Mouse (Mus musculus) CH12.LX (cell line): ENCODE data around the gene Luc7l3. TPM values are rescaled to one million over a fixed set of nuclear protein-coding genes. Genes with fewer than 3 reads are reported as not detected.
A peak's percentile ranks its signal among the peaks of the same experiment; 100 is the strongest.

Experiments used
- DNase-seq: peaks from one replicate; pipeline ENCODE4 v3.0.0-alpha.2; 2013; ENCODE audit errors: extremely low read depth
- H3K27ac ChIP-seq: 2 replicates; pipeline ENCODE4 v1.5.1; 2012; ENCODE audit warnings: low read depth, mild to moderate bottlenecking, control low read depth, moderate library complexity; ENCODE audit not compliant: insufficient read depth
- H3K27me3 ChIP-seq: replicated peaks from 2 replicates; pipeline ENCODE3; 2012; ENCODE audit warnings: inconsistent platforms
- H3K36me3 ChIP-seq, 2 experiments: replicated peaks in 1 of 2; 2 replicates each; pipeline versions ENCODE3 to v1.6.1; 2012; ENCODE audit warnings: inconsistent platforms in 1 of 2, low read length in 1 of 2, mild to moderate bottlenecking in 1 of 2, mixed read lengths in 1 of 2, moderate library complexity in 1 of 2; ENCODE audit not compliant: control insufficient read depth in 1 of 2, insufficient read depth in 1 of 2
- H3K4me1 ChIP-seq, 2 experiments: 2 replicates each; pipeline ENCODE4 v1.6.1; 2012; ENCODE audit warnings: inconsistent platforms in 1 of 2, moderate library complexity in 1 of 2; ENCODE audit not compliant: insufficient read depth in 2 of 2, control insufficient read depth in 1 of 2
- H3K4me2 ChIP-seq: 2 replicates; pipeline ENCODE4 v1.6.1; 2012; ENCODE audit warnings: low read depth, mild to moderate bottlenecking, control low read depth; ENCODE audit not compliant: poor library complexity, insufficient read depth, severe bottlenecking
- H3K4me3 ChIP-seq, 3 experiments: fragments of 150-350 bp in 1 of 3; sonication (generic) in 1 of 3; replicated peaks in 1 of 3; 2 replicates each; pipeline versions ENCODE3 to v1.5.1; 2011 to 2012; ENCODE audit warnings: low read depth in 2 of 3, low read length in 2 of 3, mild to moderate bottlenecking in 2 of 3, moderate library complexity in 2 of 3, control low read depth in 1 of 3, improper control_type of control experiment in 1 of 3, inconsistent platforms in 1 of 3, mixed read lengths in 1 of 3; ENCODE audit not compliant: poor library complexity in 1 of 3
- H3K79me2 ChIP-seq: replicated peaks from 2 replicates; pipeline ENCODE4 v1.6.1; 2012; ENCODE audit warnings: mild to moderate bottlenecking, moderate library complexity; ENCODE audit not compliant: control insufficient read depth, poor library complexity, insufficient read depth, severe bottlenecking; ENCODE audit errors: extremely low read depth
- H3K9ac ChIP-seq: 2 replicates; pipeline ENCODE4 v1.6.1; 2012; ENCODE audit warnings: low read depth, mild to moderate bottlenecking, control low read depth, moderate library complexity; ENCODE audit not compliant: insufficient read depth
- H3K9me3 ChIP-seq: replicated peaks from 2 replicates; pipeline ENCODE3; 2012; ENCODE audit warnings: low read length, inconsistent platforms, mixed read lengths
- E2F4 ChIP-seq: IDR thresholded peaks from 2 replicates; pipeline ENCODE4 v1.6.1; 2011; ENCODE audit warnings: low read depth, low read length, improper control_type of control experiment; ENCODE audit not compliant: insufficient replicate concordance
- ELF1 ChIP-seq: IDR thresholded peaks from 2 replicates; pipeline ENCODE4 v1.6.1; 2014; ENCODE audit warnings: low read depth, mild to moderate bottlenecking, inconsistent platforms, low read length, improper control_type of control experiment
- HCFC1 ChIP-seq: IDR thresholded peaks from 2 replicates; pipeline ENCODE4 v1.6.1; 2012; ENCODE audit warnings: low read depth, mild to moderate bottlenecking, inconsistent platforms, low read length, improper control_type of control experiment
- IRF4 ChIP-seq: IDR thresholded peaks from 2 replicates; pipeline ENCODE4 v1.6.1; 2014; ENCODE audit warnings: low read depth, mild to moderate bottlenecking, inconsistent platforms, low read length, improper control_type of control experiment
- JUND ChIP-seq: conservative IDR thresholded peaks from 2 replicates; pipeline ENCODE4 v1.6.1; 2011; ENCODE audit warnings: low read depth, low read length, improper control_type of control experiment
- MAX ChIP-seq: IDR thresholded peaks from 2 replicates; pipeline ENCODE4 v1.6.1; 2011; ENCODE audit warnings: low read length, improper control_type of control experiment
- POLR2A ChIP-seq: IDR thresholded peaks from 2 replicates; pipeline ENCODE4 v1.6.1; 2011; ENCODE audit warnings: low read depth, mild to moderate bottlenecking, improper control_type of control experiment, low read length
- SMC3 ChIP-seq: IDR thresholded peaks from 2 replicates; pipeline ENCODE4 v1.6.1; 2011; ENCODE audit warnings: low read depth, low read length, improper control_type of control experiment
- UBTF ChIP-seq: IDR thresholded peaks from 2 replicates; pipeline ENCODE4 v1.6.1; 2012; ENCODE audit warnings: low read depth, mild to moderate bottlenecking, inconsistent platforms, low read length, improper control_type of control experiment, moderate library complexity
- USF1 ChIP-seq: IDR thresholded peaks from 2 replicates; pipeline ENCODE4 v1.6.1; 2014; ENCODE audit warnings: low read depth, mild to moderate bottlenecking, inconsistent platforms, low read length, improper control_type of control experiment
- USF2 ChIP-seq: conservative IDR thresholded peaks from 2 replicates; pipeline ENCODE4 v1.6.1; 2011; ENCODE audit warnings: low read depth, low read length, improper control_type of control experiment
- ZMIZ1 ChIP-seq: IDR thresholded peaks from 2 replicates; pipeline ENCODE4 v1.6.1; 2012; ENCODE audit warnings: low read depth, mild to moderate bottlenecking, inconsistent platforms, low read length, improper control_type of control experiment
- ZNF384 ChIP-seq: IDR thresholded peaks from 2 replicates; pipeline ENCODE4 v1.6.1; 2012; ENCODE audit warnings: low read depth, low read length, improper control_type of control experiment, inconsistent platforms
- dilution Hi-C: fragments of 300-500 bp; cut with MboI; formaldehyde crosslinking; loops from 2 replicates; pipeline ENCODE4 v1.14.3; 2020; ENCODE audit warnings: low sequenced_read_pairs; ENCODE audit not compliant: extremely low pct_unique_long_range_greater_than_20kb, extremely low pct_ligation_motif_present
- in situ Hi-C: fragments of 300-500 bp; cut with MboI; formaldehyde crosslinking; loops from 3 replicates; pipeline ENCODE4 v1.14.3; 2019; ENCODE audit warnings: low sequenced_read_pairs, low pct_ligation_motif_present, low pct_unique_long_range_greater_than_20kb, mixed read lengths
- polyA plus RNA-seq: library from polyadenylated mRNA; unstranded; fragments of >175 nt; gene quantifications from 2 replicates; pipeline ENCODE4 v1.2.1, GENCODE M21; 2012; ENCODE audit warnings: low read depth; ENCODE audit not compliant: insufficient read length
- total RNA-seq, 2 experiments: library from RNA; depleted of rRNA; stranded (reverse); fragments of 300-350 nt in 1 of 2; fragments of >200 nt in 1 of 2; gene quantifications; 2 replicates each; pipeline ENCODE4 v1.2.3; 2012 to 2014

Gene Luc7l3
- total and polyA plus RNA-seq, 3 experiments, result 57.7 to 246 (median 69.8) TPM

GRCm38 (mm10) chr11:94312733-94313132, 9.1 kb downstream of the Luc7l3 start:
- no peak overlapping the region for H3K4me3 ChIP-seq
- no peaks in the 10 kb centered on the region for H3K27me3 ChIP-seq
- TF ChIP-seq JUND (no peak), ELF1 (no peak), SMC3 (no peak), ZMIZ1 (no peak), MAX (no peak)
- dilution Hi-C loops (no loop called here), in situ Hi-C loops (no loop called here)
- no peak overlapping the region for H3K9ac ChIP-seq
- H3K4me1 ChIP-seq, result peaks cover 11 to 70% of the 10 kb centered on the region in 2 experiments; a peak in 3 of 4 replicates
- no peak overlapping the region for H3K27ac ChIP-seq
- H3K36me3 ChIP-seq, result peaks cover 9 to 79% of the 10 kb centered on the region in 2 experiments
- no peaks in the 10 kb centered on the region for H3K9me3 ChIP-seq
- no peak for DNase-seq
- H3K79me2 ChIP-seq, result peaks cover 96% of the 10 kb centered on the region
- no peak overlapping the region for H3K4me2 ChIP-seq

GRCm38 (mm10) chr11:94294996-94295845, 26.6 kb downstream of the Luc7l3 start:
- Histone ChIP-seq H3K9me3 (no peaks in the 10 kb centered on the region), H3K4me1 (no peaks in the 10 kb centered on the region), H3K27ac (no peak overlapping the region), H3K36me3 (peaks cover 77 to 98% of the 10 kb centered on the region in 2 experiments), H3K9ac (no peak overlapping the region), H3K27me3 (no peaks in the 10 kb centered on the region), H3K4me2 (no peak overlapping the region), H3K4me3 (no peak overlapping the region), H3K79me2 (peaks cover 40% of the 10 kb centered on the region)
- dilution Hi-C loops, result no loop called here
- no peak for DNase-seq
- no peak for TF ChIP-seq HCFC1
- no peak for TF ChIP-seq USF1
- no peak for TF ChIP-seq IRF4
- no peak for TF ChIP-seq E2F4
- no peak for TF ChIP-seq ZNF384
- no peak for TF ChIP-seq USF2
- in situ Hi-C loops, result no loop called here

- H3K4me1 ChIP-seq, result no peaks in the 10 kb centered on the region
- dilution Hi-C loops, result no loop called here
- no peak overlapping the region for H3K27ac ChIP-seq
- peaks cover 79 to 100% of the 10 kb centered on the region in 2 experiments for H3K36me3 ChIP-seq
- H3K4me2 ChIP-seq, result no peak overlapping the region
- H3K9me3 ChIP-seq, result no peaks in the 10 kb centered on the region
- H3K79me2 ChIP-seq, result peaks cover 19% of the 10 kb centered on the region
- H3K27me3 ChIP-seq, result no peaks in the 10 kb centered on the region
- TF ChIP-seq POLR2A (peak; percentile 32; the same call in 1 of the 2 replicates), UBTF (no peak), HCFC1 (no peak), ZMIZ1 (no peak)
- H3K9ac ChIP-seq, result no peak overlapping the region
- no peak for DNase-seq
- H3K4me3 ChIP-seq, result no peak overlapping the region
- in situ Hi-C loops, result no loop called here
Measured at GRCm38 (mm10) chr11:94290062-94290740, 31.6 kb downstream of the Luc7l3 start.
